Mouse (Mus musculus) embryonic facial prominence, embryonic 13.5 days (tissue): ENCODE measurements around the gene Fut11. TPM values are rescaled to one million over a fixed set of nuclear protein-coding genes. Genes with fewer than 3 reads are reported as not detected.

Experiments
- ATAC-seq: fragments of 200-750 bp; cut with Nextera tagmentation; 2 replicates; pipeline ENCODE4 v1.8.0; 2017; ENCODE audit warnings: low read depth; ENCODE audit not compliant: insufficient number of reproducible peaks, insufficient read depth, low FRiP score, low TSS enrichment
- H3K27ac ChIP-seq: fragments of 300-500 bp; sonication (generic); 2 replicates; pipeline ENCODE4 v1.5.1; 2015; ENCODE audit warnings: moderate library complexity, mild to moderate bottlenecking, inconsistent platforms
- H3K27me3 ChIP-seq: fragments of 300-500 bp; sonication (generic); 2 replicates; pipeline ENCODE4 v1.6.1; 2015; ENCODE audit warnings: mild to moderate bottlenecking, inconsistent platforms
- H3K36me3 ChIP-seq: fragments of 300-500 bp; sonication (generic); 2 replicates; pipeline ENCODE4 v1.6.1; 2015; ENCODE audit warnings: mild to moderate bottlenecking, inconsistent platforms
- H3K4me1 ChIP-seq: fragments of 300-500 bp; sonication (generic); 2 replicates; pipeline ENCODE4 v1.6.1; 2015; ENCODE audit warnings: inconsistent platforms
- H3K4me2 ChIP-seq: fragments of 300-500 bp; sonication (generic); 2 replicates; pipeline ENCODE4 v1.6.1; 2015; ENCODE audit warnings: moderate library complexity, mild to moderate bottlenecking, inconsistent platforms
- H3K4me3 ChIP-seq: fragments of 300-500 bp; sonication (generic); 2 replicates; pipeline ENCODE4 v1.5.1; 2015; ENCODE audit warnings: mild to moderate bottlenecking, inconsistent platforms
- H3K9ac ChIP-seq: fragments of 300-500 bp; sonication (generic); 2 replicates; pipeline ENCODE4 v1.6.1; 2015; ENCODE audit warnings: mild to moderate bottlenecking, inconsistent platforms
- H3K9me3 ChIP-seq: fragments of 300-500 bp; sonication (generic); 2 replicates; pipeline ENCODE4 v1.6.1; 2016; ENCODE audit warnings: inconsistent platforms
- WGBS: fragments of 180-500 bp; shearing (Covaris S2); methylation state at CpG from one replicate; pipeline ENCODE4 v1.1.7; 2015; ENCODE audit warnings: mixed read lengths; 5-methylcytosine and 5-hydroxymethylcytosine counted together
- polyA plus RNA-seq: library from polyadenylated mRNA; unstranded; fragments of >200 nt; fragmentation: Nextera tagmentation; extraction: Ambion mirVana; gene quantifications from 2 replicates; pipeline ENCODE4 v1.2.1, GENCODE M21; 2015

The Fut11 gene
- polyA plus RNA-seq, 1 experiment from 2014 or later = 25.1 TPM

DNA sequence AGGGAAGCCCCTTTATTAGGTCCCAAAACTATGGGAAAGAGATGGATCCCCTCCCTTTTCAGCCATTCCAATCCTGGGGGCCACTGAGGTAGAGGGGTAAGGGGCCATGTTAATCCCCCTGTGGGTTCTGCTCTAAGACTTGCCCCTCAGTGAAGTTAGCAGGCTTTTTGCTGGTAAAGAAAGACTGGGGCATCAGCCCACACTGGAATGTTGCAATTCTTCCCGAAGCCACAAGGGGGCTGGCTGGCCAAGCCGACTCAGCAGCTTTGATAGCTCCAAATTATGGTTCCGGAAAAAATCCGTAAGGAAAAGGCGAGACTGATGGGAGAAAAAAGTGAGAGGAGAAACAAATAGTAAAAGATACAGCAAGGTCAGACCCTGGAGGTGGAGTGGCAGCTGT, 29.3 kb downstream of the Fut11 start:
- H3K4me1 ChIP-seq = no peaks in the 10 kb centered on the region
- no peak overlapping the region for H3K4me2 ChIP-seq
- 0 out of 2 replicates have a peak overlapping the region, but pooled peaks have one; percentile 12 for H3K9ac ChIP-seq
- H3K27me3 ChIP-seq = no peaks in the 10 kb centered on the region
- no peak overlapping the region for H3K4me3 ChIP-seq
- ATAC-seq = no peak
- H3K36me3 ChIP-seq = peaks cover 91% of the 10 kb centered on the region
- no peaks in the 10 kb centered on the region for H3K9me3 ChIP-seq
- WGBS = 19% methylated on average over 5 of the region's 5 CpGs
- no peak overlapping the region for H3K27ac ChIP-seq

DNA sequence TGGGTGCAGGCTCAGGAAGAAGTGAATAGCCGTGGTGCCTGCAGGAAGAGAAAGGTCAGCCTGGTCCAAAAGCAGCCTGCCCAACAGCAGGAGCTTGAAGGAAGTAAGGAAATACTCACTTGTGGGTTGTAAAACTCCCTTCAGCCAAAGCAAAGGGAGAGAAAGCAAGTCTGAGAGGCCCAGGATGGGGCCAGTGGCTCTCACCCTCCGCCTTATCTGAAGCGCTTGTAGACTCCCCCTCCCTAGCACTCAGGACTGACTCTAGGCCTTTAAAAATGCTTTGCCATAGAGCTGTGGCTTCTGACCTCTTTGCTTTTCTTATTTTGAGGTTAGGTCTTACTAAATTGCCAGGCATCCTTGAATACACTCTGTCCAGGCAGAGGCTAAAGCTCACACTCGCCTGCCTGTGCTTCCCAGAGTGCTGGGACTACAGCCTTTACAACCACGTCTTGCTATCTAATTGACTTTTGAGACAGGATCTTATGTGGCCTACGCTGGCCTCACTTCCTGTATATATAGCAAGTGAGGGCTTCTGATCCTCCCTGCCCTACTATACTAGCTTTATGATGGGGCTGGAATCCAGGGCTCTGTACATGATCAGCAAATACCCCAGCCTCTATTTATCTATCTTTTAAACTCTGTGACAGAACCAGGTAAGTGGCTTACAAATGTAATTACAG, 31.0 kb downstream of the Fut11 start:
- H3K4me1 ChIP-seq = no peaks in the 10 kb centered on the region
- H3K36me3 ChIP-seq = peaks cover 93% of the 10 kb centered on the region
- no peak for ATAC-seq
- H3K9ac ChIP-seq = peak overlapping the region; percentile 27; the same call in 1 of the 2 replicates
- no peaks in the 10 kb centered on the region for H3K27me3 ChIP-seq
- 83% methylated on average over 6 of the region's 6 CpGs for WGBS
- H3K4me2 ChIP-seq = no peak overlapping the region
- H3K4me3 ChIP-seq = no peak overlapping the region
- H3K27ac ChIP-seq = no peak overlapping the region
- no peaks in the 10 kb centered on the region for H3K9me3 ChIP-seq

DNA sequence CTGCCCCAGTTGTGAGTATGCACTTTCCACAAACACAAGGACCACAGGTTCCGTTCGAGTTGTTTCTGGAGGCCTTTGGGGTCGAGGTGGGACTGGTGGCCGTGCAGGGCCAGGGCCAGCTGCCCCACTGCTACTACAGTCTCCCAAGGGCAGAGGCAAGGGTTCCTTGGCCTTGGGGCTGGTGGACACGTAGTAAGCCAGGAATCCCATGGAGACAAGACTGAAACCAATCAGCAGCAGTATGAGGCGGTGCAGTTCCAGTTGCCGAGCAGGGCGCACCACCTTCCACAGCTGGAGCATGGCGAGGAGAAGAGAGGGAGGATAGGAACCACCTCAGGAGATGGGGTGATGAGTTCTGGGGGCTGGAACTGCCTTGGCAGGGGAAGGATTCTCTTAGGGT, 35.1 kb downstream of the Fut11 start:
- no peak overlapping the region for H3K4me3 ChIP-seq
- peaks cover 13% of the 10 kb centered on the region for H3K4me1 ChIP-seq
- H3K4me2 ChIP-seq = no peak overlapping the region
- ATAC-seq = no peak
- H3K27ac ChIP-seq = no peak overlapping the region
- peaks cover 63% of the 10 kb centered on the region for H3K36me3 ChIP-seq
- H3K9me3 ChIP-seq = no peaks in the 10 kb centered on the region
- H3K27me3 ChIP-seq = no peaks in the 10 kb centered on the region
- H3K9ac ChIP-seq = no peak overlapping the region
- WGBS = 91% methylated on average over 9 of the region's 9 CpGs

DNA sequence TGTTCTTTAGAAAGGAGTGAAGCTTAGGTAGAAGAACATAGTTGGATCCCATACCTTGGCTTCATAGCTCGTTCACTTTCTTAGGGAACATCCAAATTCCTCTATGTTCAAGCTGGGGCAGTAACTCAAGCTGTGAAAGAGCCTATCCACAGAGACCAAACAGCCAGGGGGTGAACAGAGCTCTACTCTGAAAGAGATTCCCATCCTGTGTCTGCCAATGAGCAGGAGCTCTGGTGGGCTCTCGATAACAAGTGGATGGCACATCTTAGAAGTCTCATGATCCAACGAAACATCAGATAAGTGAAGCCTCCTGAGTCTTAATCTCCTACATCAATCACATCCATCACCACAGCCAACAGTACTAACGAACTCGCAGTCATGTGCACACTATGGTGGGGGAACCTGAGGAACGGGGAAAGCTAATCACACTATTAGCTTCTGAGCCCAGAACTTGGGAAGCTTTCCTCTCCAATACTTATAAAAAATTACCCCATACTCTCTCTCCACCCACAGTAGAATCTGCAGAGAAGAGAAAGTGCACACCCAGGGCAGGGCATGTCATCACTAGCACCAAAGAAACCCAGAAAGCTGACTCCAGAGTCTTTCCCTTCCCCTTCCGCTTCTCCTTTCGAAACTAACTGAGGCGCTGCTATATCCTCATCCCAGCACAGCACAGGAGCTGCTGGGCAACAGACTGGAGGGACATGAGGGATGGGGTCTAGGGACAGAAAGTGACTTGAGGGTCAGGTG, 36.3 kb downstream of the Fut11 start:
- Histone ChIP-seq H3K9ac (no peak overlapping the region), H3K27ac (no peak overlapping the region), H3K4me1 (peaks cover 22% of the 10 kb centered on the region), H3K9me3 (no peaks in the 10 kb centered on the region), H3K27me3 (no peaks in the 10 kb centered on the region), H3K4me2 (no peak overlapping the region), H3K4me3 (no peak overlapping the region), H3K36me3 (peaks cover 59% of the 10 kb centered on the region)
- WGBS = 90% methylated on average over 9 of the region's 9 CpGs
- no peak for ATAC-seq

DNA sequence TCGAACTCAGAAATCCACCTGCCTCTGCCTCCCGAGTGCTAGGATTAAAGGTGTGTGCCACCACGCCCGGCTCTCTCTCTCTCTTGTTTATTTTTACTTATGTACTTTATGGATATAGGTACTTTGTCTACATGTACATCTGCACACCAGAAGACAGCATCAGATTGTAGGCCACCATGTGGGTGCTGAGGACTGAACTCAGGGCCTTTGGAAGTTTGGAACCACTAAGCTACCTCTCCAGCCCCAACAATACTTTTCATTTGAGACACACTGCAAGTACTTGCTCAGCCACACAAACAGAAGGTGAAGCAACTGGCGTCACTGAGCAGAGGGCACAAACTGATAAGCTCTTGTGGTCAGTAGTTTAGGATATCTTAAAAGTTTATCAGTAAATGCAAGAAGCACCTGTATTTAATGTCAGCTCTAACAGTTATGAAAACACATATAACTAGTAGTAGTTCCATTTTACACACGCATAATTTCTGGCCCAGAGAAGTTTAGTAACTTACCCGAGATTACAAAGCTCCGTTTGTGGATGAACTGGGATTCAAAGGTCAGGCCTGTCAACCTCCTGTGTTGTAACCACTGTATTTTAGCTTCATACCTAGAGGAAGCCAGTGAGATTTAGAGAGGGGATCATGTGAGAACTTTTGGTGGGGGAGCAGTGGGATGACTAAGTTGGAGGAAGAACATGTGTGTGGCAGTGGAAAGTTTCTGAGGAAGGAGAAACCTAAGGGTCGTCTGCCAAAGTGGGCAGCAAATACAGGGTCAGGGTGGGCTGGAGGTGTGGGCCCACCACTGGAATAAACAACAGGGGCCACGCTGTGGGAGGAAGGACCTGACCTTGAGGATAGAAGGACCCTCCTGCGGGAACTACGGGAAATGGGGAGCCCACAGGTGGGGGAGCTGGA, 38.5 kb downstream of the Fut11 start:
- Histone ChIP-seq H3K4me2 (peak overlapping the region; percentile 80), H3K36me3 (peaks cover 60% of the 10 kb centered on the region), H3K9ac (peak overlapping the region; percentile 87), H3K27ac (peak overlapping the region; percentile 94; the same call in 1 of the 2 replicates), H3K27me3 (no peaks in the 10 kb centered on the region), H3K4me3 (peak overlapping the region; percentile 83), H3K9me3 (no peaks in the 10 kb centered on the region), H3K4me1 (peaks cover 32% of the 10 kb centered on the region)
- WGBS = 49% methylated on average over 12 of the region's 12 CpGs
- ATAC-seq = no peak

- Histone ChIP-seq H3K27me3 (no peaks in the 10 kb centered on the region), H3K4me1 (peaks cover 40% of the 10 kb centered on the region), H3K9ac (peak within 1 kb of the TSS; percentile 87), H3K4me3 (peak within 1 kb of the TSS; percentile 83), H3K27ac (peak within 1 kb of the TSS; percentile 94), H3K36me3 (peaks cover 61% of the 10 kb centered on the region), H3K4me2 (peak within 1 kb of the TSS; percentile 80), H3K9me3 (no peaks in the 10 kb centered on the region)
- peak; percentile 96 for ATAC-seq
- under 1% methylated on average over 80 of the region's 81 CpGs for WGBS
Measured at GRCm38 (mm10) chr14:20733952-20734774, 39.4 kb downstream of the Fut11 start, which contains the start of gene Ndst2. TSS of gene Ndst2 (minus strand) at chr14:20734562.

- H3K27me3 ChIP-seq = no peaks in the 10 kb centered on the region
- ATAC-seq = no peak
- peaks cover 61% of the 10 kb centered on the region for H3K36me3 ChIP-seq
- H3K27ac ChIP-seq = peak overlapping the region; percentile 94
- 70% methylated on average over 2 of the region's 2 CpGs for WGBS
- H3K4me2 ChIP-seq = peak overlapping the region; percentile 80
- H3K9me3 ChIP-seq = no peaks in the 10 kb centered on the region
- no peak overlapping the region for H3K4me3 ChIP-seq
- no peak overlapping the region for H3K9ac ChIP-seq
- peaks cover 40% of the 10 kb centered on the region for H3K4me1 ChIP-seq
Measured at GRCm38 (mm10) chr14:20735052-20735451, 40.3 kb downstream of the Fut11 start.

DNA sequence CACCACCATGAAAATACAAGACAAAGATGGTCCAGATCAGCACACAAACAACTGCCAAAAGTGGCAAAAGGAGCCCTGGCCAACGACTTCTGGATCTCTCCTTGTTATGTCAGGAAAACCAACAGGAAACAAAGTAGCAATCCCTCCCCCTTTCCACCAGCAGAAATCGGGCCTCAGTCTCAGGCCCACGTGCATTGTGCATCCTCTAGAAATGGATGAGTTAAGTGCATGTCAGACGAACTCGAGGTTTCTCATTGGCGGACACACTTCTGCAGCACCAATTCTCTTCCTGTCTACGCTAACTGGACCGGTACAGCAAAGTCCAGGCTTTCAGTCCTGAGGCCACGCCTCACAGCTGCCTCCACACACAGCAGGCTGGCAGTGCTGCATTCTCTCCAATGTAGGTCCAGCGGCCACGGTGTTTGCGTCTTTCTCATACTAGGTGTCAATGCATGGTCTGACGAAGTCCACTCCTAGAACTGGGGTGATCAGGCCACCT, 41.2 kb downstream of the Fut11 start:
- Histone ChIP-seq H3K27ac (no peak overlapping the region), H3K4me2 (no peak overlapping the region), H3K9me3 (no peaks in the 10 kb centered on the region), H3K36me3 (peaks cover 61% of the 10 kb centered on the region), H3K27me3 (no peaks in the 10 kb centered on the region), H3K9ac (no peak overlapping the region), H3K4me3 (no peak overlapping the region), H3K4me1 (peaks cover 46% of the 10 kb centered on the region)
- ATAC-seq = no peak
- 85% methylated on average over 13 of the region's 13 CpGs for WGBS

DNA sequence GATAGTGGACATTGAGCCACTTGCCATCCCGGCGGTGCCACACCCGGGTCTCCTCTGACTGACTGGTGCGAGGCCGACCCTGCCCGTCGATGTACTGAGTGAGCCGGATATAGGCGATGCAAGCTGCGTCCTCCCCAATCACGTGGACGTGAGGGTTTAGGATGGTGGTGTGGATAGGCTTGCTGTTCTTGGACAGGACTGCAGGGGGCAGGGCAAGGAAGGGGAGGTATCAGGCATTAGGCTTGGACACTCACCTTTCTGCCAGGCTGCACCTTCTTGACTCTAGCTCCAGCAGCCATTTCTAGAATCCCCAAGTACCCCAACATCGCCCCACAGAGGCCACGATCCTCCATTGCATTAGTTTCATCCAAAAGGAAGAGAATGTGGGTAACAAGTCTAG, 42.5 kb downstream of the Fut11 start:
- H3K4me2 ChIP-seq = no peak overlapping the region
- no peak overlapping the region for H3K4me3 ChIP-seq
- H3K9me3 ChIP-seq = no peaks in the 10 kb centered on the region
- peaks cover 48% of the 10 kb centered on the region for H3K4me1 ChIP-seq
- no peaks in the 10 kb centered on the region for H3K27me3 ChIP-seq
- H3K27ac ChIP-seq = peak overlapping the region; percentile 62; the same call in 1 of the 2 replicates
- no peak overlapping the region; the same call in 1 of the 2 replicates for H3K9ac ChIP-seq
- H3K36me3 ChIP-seq = peaks cover 67% of the 10 kb centered on the region
- WGBS = 32% methylated on average over 14 of the region's 14 CpGs
- no peak for ATAC-seq

DNA sequence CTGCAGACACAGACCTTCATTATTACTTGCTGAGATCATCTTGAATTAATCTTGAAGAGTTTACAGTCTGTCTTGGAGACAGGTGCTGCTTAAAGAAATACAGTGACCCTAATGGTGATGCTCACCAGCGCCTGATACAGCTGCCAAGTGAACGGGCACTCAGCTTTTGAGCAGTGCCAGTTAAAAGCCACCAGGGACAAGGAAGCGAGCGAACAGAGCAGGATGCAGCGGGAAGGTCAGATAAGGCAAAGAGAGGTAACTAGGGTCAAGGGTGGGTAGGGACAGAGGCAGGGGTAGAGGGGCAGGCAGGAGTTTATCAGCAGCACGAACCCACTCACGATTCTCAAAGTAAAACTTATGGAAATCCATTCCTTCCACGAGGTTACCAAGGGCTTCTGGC, 43.7 kb downstream of the Fut11 start:
- Histone ChIP-seq H3K4me2 (no peak overlapping the region), H3K9ac (0 out of 2 replicates have a peak overlapping the region, but pooled peaks have one; percentile 17), H3K4me1 (peaks cover 41% of the 10 kb centered on the region), H3K27ac (peak overlapping the region; percentile 34), H3K27me3 (no peaks in the 10 kb centered on the region), H3K9me3 (no peaks in the 10 kb centered on the region), H3K4me3 (no peak overlapping the region), H3K36me3 (peaks cover 75% of the 10 kb centered on the region)
- WGBS = 81% methylated on average over 8 of the region's 8 CpGs
- no peak for ATAC-seq
